Mouse (Mus musculus): ENCODE results near the gene Olfr1367. TPM values are rescaled to one million over a fixed set of nuclear protein-coding genes. Genes with fewer than 3 reads are reported as not detected.

Olfr1367 gene
- not detected for polyA plus RNA-seq (2014; fragmentation: Illumina TruSeq; extraction: RNeasy Lipid Tissue Mini Kit (QIAGEN cat#74804); ENCODE audit: low read depth, low replicate concordance)

DNA sequence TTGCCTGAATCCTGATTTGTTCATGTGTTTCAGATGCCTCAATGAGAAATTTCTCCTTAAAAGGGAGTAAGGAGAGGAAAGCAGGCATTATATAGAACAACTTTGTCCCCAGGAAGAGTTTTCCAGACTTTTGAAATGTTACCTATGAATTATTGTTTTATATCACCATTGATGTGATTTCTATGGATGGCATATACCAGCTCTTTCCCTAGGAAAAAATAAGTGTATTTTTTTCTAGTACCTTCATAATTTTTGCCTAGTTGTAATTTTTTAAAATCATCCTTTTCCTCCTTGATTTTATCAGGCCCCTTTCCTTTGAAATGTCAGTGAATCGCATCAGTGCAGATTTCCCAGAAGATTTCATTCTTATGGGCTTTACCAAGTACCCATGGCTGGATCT lies at the start of gene Olfr1367:
Gene Olfr1367 (plus strand): TSS at position 301 of the 400 bp plus-strand sequence.

DNA sequence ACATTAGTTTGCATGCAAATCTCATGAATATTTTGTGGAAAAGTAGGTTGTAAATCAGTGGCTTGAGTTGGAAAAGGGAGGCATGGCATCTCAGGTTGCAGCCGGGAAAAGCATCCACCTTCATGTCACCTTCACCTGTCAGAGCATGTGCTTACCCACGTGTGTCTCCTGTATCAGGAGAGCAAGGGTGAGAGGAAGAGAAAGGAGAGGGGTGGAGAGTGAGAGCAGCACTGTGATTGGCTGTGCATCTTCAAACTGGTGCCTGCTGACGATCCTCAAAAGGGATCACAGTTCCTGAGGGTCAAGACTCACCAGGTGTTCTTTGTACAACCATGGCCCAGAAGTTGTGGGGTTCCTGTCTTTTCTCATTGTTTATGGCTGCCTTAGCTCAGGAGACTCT lies 34.8 kb upstream of the Olfr1367 start, which contains the start of gene Gpx6:
Gene Gpx6 (plus strand): TSS at position 200 of the 400 bp plus-strand sequence.

DNA sequence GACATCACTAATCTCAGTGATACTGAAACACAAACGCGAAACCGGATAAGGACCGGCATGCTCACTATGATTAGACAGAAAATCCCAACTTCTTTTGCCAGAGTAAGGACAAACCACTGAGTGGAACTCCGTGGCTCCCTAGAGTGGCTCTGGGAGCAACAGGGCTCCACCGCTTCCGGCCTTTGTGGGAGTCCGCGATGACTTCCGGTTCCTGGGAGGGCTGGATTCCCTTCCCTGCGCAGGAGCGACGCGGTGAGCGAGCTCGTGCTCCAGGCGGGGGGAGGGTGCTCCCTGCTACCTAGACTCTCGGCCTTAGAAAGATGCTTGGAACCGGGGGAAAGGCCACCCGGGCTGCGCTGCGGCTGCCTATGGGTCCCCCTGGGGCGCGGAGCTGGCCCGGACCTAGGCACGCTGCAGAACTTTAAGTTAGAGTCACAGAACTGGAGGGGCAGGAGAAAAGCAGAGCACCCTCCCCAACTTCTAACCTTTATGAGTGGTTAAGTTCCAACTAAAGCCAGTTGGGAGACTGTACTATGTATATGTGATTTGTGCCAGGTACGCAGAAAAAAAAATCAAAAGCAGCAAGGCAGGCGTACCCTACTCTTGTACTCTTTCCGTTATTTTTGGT lies 16.0 kb downstream of the Olfr1367 start, which contains the start of gene Zscan12:
Gene Zscan12 (plus strand): TSS at position 200 of the 628 bp plus-strand sequence.

Other genes starting within 250 kb of the Olfr1367 start
- not detected for gene Olfr1369-ps1, start 235.4 kb upstream of the Olfr1367 start, polyA plus RNA-seq (2014; fragmentation: Illumina TruSeq; extraction: RNeasy Lipid Tissue Mini Kit (QIAGEN cat#74804); ENCODE audit: low read depth, low replicate concordance)
- gene Olfr263, start 217.3 kb upstream of the Olfr1367 start, polyA plus RNA-seq (2014; fragmentation: Illumina TruSeq; extraction: RNeasy Lipid Tissue Mini Kit (QIAGEN cat#74804); ENCODE audit: low read depth, low replicate concordance), result not detected
- gene Olfr1368, start 201.0 kb upstream of the Olfr1367 start, polyA plus RNA-seq (2014; fragmentation: Illumina TruSeq; extraction: RNeasy Lipid Tissue Mini Kit (QIAGEN cat#74804); ENCODE audit: low read depth, low replicate concordance), result not detected
- 21.5 TPM for gene Trim27, start 167.5 kb upstream of the Olfr1367 start, polyA plus RNA-seq (2014; fragmentation: Illumina TruSeq; extraction: RNeasy Lipid Tissue Mini Kit (QIAGEN cat#74804); ENCODE audit: low read depth, low replicate concordance)
- not detected for gene Gpx5, start 54.2 kb upstream of the Olfr1367 start, polyA plus RNA-seq (2014; fragmentation: Illumina TruSeq; extraction: RNeasy Lipid Tissue Mini Kit (QIAGEN cat#74804); ENCODE audit: low read depth, low replicate concordance)
- gene Gpx6, start 34.8 kb upstream of the Olfr1367 start, polyA plus RNA-seq (2014; fragmentation: Illumina TruSeq; extraction: RNeasy Lipid Tissue Mini Kit (QIAGEN cat#74804); ENCODE audit: low read depth, low replicate concordance), result 104 TPM
- gene Zscan12, start 15.9 kb downstream of the Olfr1367 start, polyA plus RNA-seq (2014; fragmentation: Illumina TruSeq; extraction: RNeasy Lipid Tissue Mini Kit (QIAGEN cat#74804); ENCODE audit: low read depth, low replicate concordance), result 9.8 TPM
- 62.6 TPM for gene Zkscan3, start 55.8 kb downstream of the Olfr1367 start, polyA plus RNA-seq (2014; fragmentation: Illumina TruSeq; extraction: RNeasy Lipid Tissue Mini Kit (QIAGEN cat#74804); ENCODE audit: low read depth, low replicate concordance)
- gene Pgbd1, start 94.1 kb downstream of the Olfr1367 start, polyA plus RNA-seq (2014; fragmentation: Illumina TruSeq; extraction: RNeasy Lipid Tissue Mini Kit (QIAGEN cat#74804); ENCODE audit: low read depth, low replicate concordance), result 7.0 TPM
- 67.5 TPM for gene Zscan26, start 106.8 kb downstream of the Olfr1367 start, polyA plus RNA-seq (2014; fragmentation: Illumina TruSeq; extraction: RNeasy Lipid Tissue Mini Kit (QIAGEN cat#74804); ENCODE audit: low read depth, low replicate concordance)
- gene Nkapl, start 121.6 kb downstream of the Olfr1367 start, polyA plus RNA-seq (2014; fragmentation: Illumina TruSeq; extraction: RNeasy Lipid Tissue Mini Kit (QIAGEN cat#74804); ENCODE audit: low read depth, low replicate concordance), result 1.5 TPM
- 1.5 TPM for gene Zkscan4, start 132.0 kb downstream of the Olfr1367 start, polyA plus RNA-seq (2014; fragmentation: Illumina TruSeq; extraction: RNeasy Lipid Tissue Mini Kit (QIAGEN cat#74804); ENCODE audit: low read depth, low replicate concordance)
- not detected for gene Gm10065, start 132.5 kb downstream of the Olfr1367 start, polyA plus RNA-seq (2014; fragmentation: Illumina TruSeq; extraction: RNeasy Lipid Tissue Mini Kit (QIAGEN cat#74804); ENCODE audit: low read depth, low replicate concordance)
- gene AK157302, start 148.3 kb downstream of the Olfr1367 start, polyA plus RNA-seq (2014; fragmentation: Illumina TruSeq; extraction: RNeasy Lipid Tissue Mini Kit (QIAGEN cat#74804); ENCODE audit: low read depth, low replicate concordance), result 4.2 TPM
- not detected for gene Gm11273, start 154.5 kb downstream of the Olfr1367 start, polyA plus RNA-seq (2014; fragmentation: Illumina TruSeq; extraction: RNeasy Lipid Tissue Mini Kit (QIAGEN cat#74804); ENCODE audit: low read depth, low replicate concordance)
- gene Zkscan8, start 184.2 kb downstream of the Olfr1367 start, polyA plus RNA-seq (2014; fragmentation: Illumina TruSeq; extraction: RNeasy Lipid Tissue Mini Kit (QIAGEN cat#74804); ENCODE audit: low read depth, low replicate concordance), result 26.7 TPM
- gene Olfr1366, start 195.9 kb downstream of the Olfr1367 start, polyA plus RNA-seq (2014; fragmentation: Illumina TruSeq; extraction: RNeasy Lipid Tissue Mini Kit (QIAGEN cat#74804); ENCODE audit: low read depth, low replicate concordance), result not detected
- not detected for gene Olfr1535, start 213.0 kb downstream of the Olfr1367 start, polyA plus RNA-seq (2014; fragmentation: Illumina TruSeq; extraction: RNeasy Lipid Tissue Mini Kit (QIAGEN cat#74804); ENCODE audit: low read depth, low replicate concordance)
- gene Olfr1364, start 234.8 kb downstream of the Olfr1367 start, polyA plus RNA-seq (2014; fragmentation: Illumina TruSeq; extraction: RNeasy Lipid Tissue Mini Kit (QIAGEN cat#74804); ENCODE audit: low read depth, low replicate concordance), result not detected